Mouse (Mus musculus): ENCODE results near the gene 2310007B03Rik. TPM values are rescaled to one million over a fixed set of nuclear protein-coding genes. Genes with fewer than 3 reads are reported as not detected.
A peak's percentile ranks its signal among the peaks of the same experiment; 100 is the strongest.

2310007B03Rik gene
- polyA plus RNA-seq, 1 experiment from 2014 or later: 0.27 TPM

DNA sequence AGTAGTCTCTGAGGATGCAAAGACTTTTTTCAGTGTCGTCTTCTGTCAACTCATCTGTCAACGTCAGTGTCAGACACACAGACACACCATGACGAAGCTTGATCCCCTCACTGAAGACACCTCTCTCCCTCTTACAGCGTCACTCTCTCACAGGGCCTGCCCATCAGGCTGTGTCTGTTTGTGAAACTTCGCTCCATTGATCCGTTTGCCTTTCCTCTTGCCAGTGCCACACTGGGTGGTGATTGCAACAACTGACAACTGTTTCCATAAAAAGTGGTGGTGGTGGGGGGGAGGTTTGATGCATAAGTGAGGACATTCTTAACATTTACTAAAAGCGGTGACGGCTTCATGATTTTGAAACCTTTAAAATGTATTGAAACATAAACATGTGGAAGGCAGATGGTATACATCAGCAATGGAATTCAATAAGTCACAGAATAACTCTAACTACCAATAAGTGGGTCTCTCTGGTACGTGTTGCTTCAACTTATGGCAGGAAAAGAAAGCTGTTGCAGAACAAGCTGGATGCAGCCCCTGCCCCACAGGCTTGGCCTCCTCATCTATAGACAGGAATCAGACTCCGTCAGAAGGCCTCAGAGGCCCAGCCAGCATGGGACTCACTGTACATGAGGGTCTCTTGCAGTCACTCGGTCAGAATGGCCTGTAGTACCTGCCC lies 37.4 kb downstream of the 2310007B03Rik start:
- Histone ChIP-seq H3K4me2 (no peak overlapping the region), H3K36me3 (replicated peaks) (no peaks in the 10 kb centered on the region), H3K9ac (no peak overlapping the region), H3K4me1 (no peaks in the 10 kb centered on the region), H3K9me3 (no peaks in the 10 kb centered on the region), H3K27ac (no peak overlapping the region), H3K27me3 (no peaks in the 10 kb centered on the region), H3K4me3 (replicated peaks) (no peak overlapping the region)
- 83% methylated on average over 11 of the region's 11 CpGs for WGBS
- no peak for ATAC-seq (ENCODE audit: low FRiP score)

DNA sequence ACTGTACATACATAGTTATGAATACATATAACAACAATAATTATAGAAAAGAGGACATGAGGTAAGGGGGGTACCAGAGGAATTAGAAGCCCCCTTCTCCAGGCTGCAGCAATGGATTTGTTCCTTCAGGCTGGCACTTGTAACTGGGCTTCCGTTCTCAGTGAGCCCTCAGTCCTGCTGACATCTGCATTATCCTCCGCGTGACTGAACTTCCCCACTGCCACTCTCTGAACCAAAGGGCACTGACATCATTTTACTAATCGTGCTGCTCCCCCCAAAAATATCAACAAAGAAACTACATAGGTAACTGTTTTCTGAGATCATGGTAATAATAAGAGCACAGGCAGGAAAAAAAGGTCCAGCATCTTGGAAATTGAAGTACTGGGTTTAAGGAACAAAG lies 41.9 kb downstream of the 2310007B03Rik start:
- H3K27me3 ChIP-seq: no peaks in the 10 kb centered on the region
- no peak overlapping the region for H3K27ac ChIP-seq
- no peak overlapping the region for H3K4me2 ChIP-seq
- H3K9ac ChIP-seq: no peak overlapping the region
- no peaks in the 10 kb centered on the region for H3K36me3 ChIP-seq (replicated peaks)
- 29% methylated on average over 4 of the region's 4 CpGs for WGBS
- H3K4me1 ChIP-seq: peaks cover 8% of the 10 kb centered on the region
- H3K9me3 ChIP-seq: no peaks in the 10 kb centered on the region
- ATAC-seq (ENCODE audit: low FRiP score): no peak
- no peak overlapping the region for H3K4me3 ChIP-seq (replicated peaks)

DNA sequence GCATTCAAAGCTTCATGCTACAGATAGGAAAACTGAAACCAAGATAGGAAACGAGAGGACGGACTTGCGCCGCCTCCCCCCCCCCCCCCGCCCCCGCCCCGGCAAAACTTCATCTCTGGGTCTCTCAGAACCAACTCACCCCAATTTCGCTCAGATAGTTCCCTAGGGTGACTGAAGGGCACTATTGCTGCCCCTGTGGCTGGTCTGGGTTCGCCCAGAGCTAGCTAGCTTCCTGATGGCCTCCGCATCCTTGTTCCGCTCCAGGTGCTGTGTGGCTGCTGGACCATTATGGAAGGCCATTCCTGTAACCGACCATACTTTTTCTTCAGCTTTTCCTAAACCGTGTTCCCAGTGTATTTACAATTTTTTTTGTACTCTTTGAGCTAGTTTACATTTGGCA lies 45.3 kb downstream of the 2310007B03Rik start:
- H3K9me3 ChIP-seq: no peaks in the 10 kb centered on the region
- ATAC-seq (ENCODE audit: low FRiP score): peak; percentile 74
- H3K27me3 ChIP-seq: no peaks in the 10 kb centered on the region
- peak overlapping the region; percentile 80 for H3K27ac ChIP-seq
- no peaks in the 10 kb centered on the region for H3K36me3 ChIP-seq (replicated peaks)
- WGBS: 8% methylated on average over 13 of the region's 13 CpGs
- H3K9ac ChIP-seq: peak overlapping the region; percentile 55
- H3K4me1 ChIP-seq: peaks cover 8% of the 10 kb centered on the region
- H3K4me2 ChIP-seq: peak overlapping the region; percentile 72
- peak overlapping the region; percentile 45 for H3K4me3 ChIP-seq (replicated peaks)

DNA sequence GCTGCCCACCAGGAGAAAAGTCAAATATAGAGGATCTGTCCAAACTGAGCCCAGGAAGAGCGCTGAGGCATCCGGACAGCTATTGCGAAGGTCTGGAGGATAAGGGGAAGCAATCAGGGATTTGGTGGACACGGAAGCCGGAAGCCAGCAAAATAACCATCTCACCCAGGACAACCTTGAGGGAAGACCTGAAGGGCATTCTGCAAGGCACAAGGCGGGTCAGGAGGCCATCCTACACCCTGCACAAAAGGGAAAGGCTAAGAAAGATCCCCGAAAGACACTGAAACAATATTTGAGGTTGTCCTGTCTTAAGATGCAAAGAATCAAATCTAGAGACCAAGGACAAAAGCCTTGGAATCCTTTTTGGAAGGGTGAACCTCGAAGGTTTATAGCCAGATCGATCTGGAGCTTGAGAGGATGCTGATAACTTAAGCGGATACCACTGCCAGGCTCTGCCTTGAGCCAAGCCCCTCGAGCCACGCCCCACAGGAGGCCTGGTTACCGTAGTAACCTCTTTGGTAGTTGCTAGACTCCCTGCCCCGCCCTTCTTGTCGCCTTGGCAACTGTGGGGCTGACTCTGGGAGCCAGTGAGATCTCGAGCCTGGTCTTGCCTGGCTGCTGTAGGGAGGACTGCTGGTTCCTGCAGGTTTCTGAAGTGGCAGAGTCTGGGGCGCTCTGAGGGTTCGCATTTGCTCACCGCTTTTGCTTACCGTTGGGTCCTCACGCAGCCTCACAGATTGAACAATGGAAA lies 45.9 kb downstream of the 2310007B03Rik start:
- Histone ChIP-seq H3K4me1 (peaks cover 8% of the 10 kb centered on the region), H3K4me3 (replicated peaks) (peak overlapping the region; percentile 45), H3K4me2 (peak overlapping the region; percentile 72), H3K27ac (peak overlapping the region; percentile 80), H3K9me3 (no peaks in the 10 kb centered on the region), H3K9ac (peak overlapping the region; percentile 55), H3K27me3 (no peaks in the 10 kb centered on the region), H3K36me3 (replicated peaks) (no peaks in the 10 kb centered on the region)
- 20% methylated on average over 21 of the region's 21 CpGs for WGBS
- ATAC-seq (ENCODE audit: low FRiP score): peak; percentile 100

DNA sequence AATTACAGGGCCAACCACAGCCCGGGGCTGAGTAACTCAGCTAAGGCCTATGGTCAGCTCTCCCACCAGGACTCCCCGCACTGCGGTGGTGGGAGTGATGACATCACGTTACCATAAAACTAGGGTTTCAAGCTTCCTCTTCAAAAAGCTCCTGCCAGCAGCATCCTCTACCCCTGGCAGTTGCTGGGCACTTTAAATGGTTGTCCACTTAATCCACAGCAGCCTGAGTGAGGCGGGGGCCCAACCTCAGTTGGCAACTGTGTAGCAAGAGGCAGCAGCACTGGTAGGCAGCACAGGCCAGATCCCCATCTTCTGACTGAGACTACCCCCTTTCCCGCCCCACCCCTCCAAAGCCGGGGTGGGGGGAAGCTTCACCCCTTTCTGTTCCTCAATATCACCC lies 58.0 kb downstream of the 2310007B03Rik start:
- H3K27me3 ChIP-seq: peaks cover 17% of the 10 kb centered on the region
- H3K9ac ChIP-seq: no peak overlapping the region
- no peaks in the 10 kb centered on the region; the same call in 1 of the 2 replicates for H3K36me3 ChIP-seq (replicated peaks)
- no peaks in the 10 kb centered on the region for H3K9me3 ChIP-seq
- H3K4me1 ChIP-seq: peaks cover 28% of the 10 kb centered on the region
- H3K27ac ChIP-seq: no peak overlapping the region
- 67% methylated on average over 7 of the region's 7 CpGs for WGBS
- no peak for ATAC-seq (ENCODE audit: low FRiP score)
- no peak overlapping the region for H3K4me3 ChIP-seq (replicated peaks)
- no peak overlapping the region for H3K4me2 ChIP-seq

DNA sequence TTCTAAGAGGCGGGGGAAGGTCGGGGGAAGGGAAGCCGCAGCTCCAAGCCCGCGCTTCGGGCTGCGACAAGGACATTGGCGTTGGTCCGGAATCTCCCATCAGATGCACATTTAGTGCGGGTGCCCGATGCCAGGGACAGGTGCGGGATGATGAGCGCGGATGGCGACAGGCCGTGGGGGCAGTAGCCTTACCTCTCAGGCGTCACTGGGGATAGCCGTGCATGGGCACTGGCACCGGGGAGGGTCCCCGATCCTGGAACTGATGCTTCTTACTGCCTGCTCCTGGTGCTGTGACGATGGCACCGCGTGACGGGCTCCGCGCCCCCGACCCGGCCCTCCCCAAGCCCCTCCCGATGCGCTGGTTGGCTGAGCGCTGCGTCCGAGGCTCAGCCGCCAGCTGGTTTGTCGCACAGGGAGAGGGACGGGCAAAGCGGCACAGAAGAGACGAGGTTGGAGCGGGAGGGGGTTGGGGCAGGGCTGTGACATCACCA lies 59.1 kb downstream of the 2310007B03Rik start, which contains the start of gene Kif1a:
TSS of gene Kif1a (minus strand) at position 381 of the 491 bp plus-strand sequence.
- WGBS: under 1% methylated on average over 39 of the region's 39 CpGs
- ATAC-seq (ENCODE audit: low FRiP score): peak; percentile 92
- Histone ChIP-seq H3K4me3 (replicated peaks) (peak within 1 kb of the TSS; percentile 66), H3K9me3 (no peaks in the 10 kb centered on the region), H3K36me3 (replicated peaks) (peaks cover 5% of the 10 kb centered on the region; the same call in 1 of the 2 replicates), H3K27me3 (peaks cover 17% of the 10 kb centered on the region), H3K4me2 (peak within 1 kb of the TSS; percentile 97), H3K4me1 (peaks cover 28% of the 10 kb centered on the region), H3K27ac (peak within 1 kb of the TSS; percentile 80), H3K9ac (peak within 1 kb of the TSS; percentile 73)

Other genes with a start within 250 kb of the 2310007B03Rik start
- 52.0 and 52.9 TPM in 2 replicates for gene Capn10, start 226.6 kb downstream of the 2310007B03Rik start, polyA plus RNA-seq (2016; fragmentation: Nextera tagmentation; extraction: Ambion mirVana)
- gene Gpr35, start 210.1 kb downstream of the 2310007B03Rik start, polyA plus RNA-seq (2016; fragmentation: Nextera tagmentation; extraction: Ambion mirVana): 0.51 and 0.63 TPM in 2 replicates
- not detected in 2 replicates for gene Aqp12, start 154.6 kb downstream of the 2310007B03Rik start, polyA plus RNA-seq (2016; fragmentation: Nextera tagmentation; extraction: Ambion mirVana)
- gene Kif1a, start 59.0 kb downstream of the 2310007B03Rik start, polyA plus RNA-seq (2016; fragmentation: Nextera tagmentation; extraction: Ambion mirVana): 129 and 140 TPM in 2 replicates
- gene Agxt, start 25.7 kb downstream of the 2310007B03Rik start, polyA plus RNA-seq (2016; fragmentation: Nextera tagmentation; extraction: Ambion mirVana): not detected in 2 replicates
- 0.10 and 0.14 TPM in 2 replicates for gene Crocc2, start 7.8 kb upstream of the 2310007B03Rik start, polyA plus RNA-seq (2016; fragmentation: Nextera tagmentation; extraction: Ambion mirVana)
- gene Sned1, start 74.9 kb upstream of the 2310007B03Rik start, polyA plus RNA-seq (2016; fragmentation: Nextera tagmentation; extraction: Ambion mirVana): 4.3 and 5.3 TPM in 2 replicates
- gene Mterf4, start 145.0 kb upstream of the 2310007B03Rik start, polyA plus RNA-seq (2016; fragmentation: Nextera tagmentation; extraction: Ambion mirVana): 31.7 and 33.5 TPM in 2 replicates
- 88.6 and 93.5 TPM in 2 replicates for gene Ppp1r7, start 181.9 kb upstream of the 2310007B03Rik start, polyA plus RNA-seq (2016; fragmentation: Nextera tagmentation; extraction: Ambion mirVana)
- 24.9 and 25.4 TPM in 2 replicates for gene Pask, start 182.5 kb upstream of the 2310007B03Rik start, polyA plus RNA-seq (2016; fragmentation: Nextera tagmentation; extraction: Ambion mirVana)
- gene Ano7, start 213.0 kb upstream of the 2310007B03Rik start, polyA plus RNA-seq (2016; fragmentation: Nextera tagmentation; extraction: Ambion mirVana): 0.05 TPM in 1 of 2 replicates, not detected in the other

Data from forebrain, embryonic 12.5 days (tissue).